32 mouse cellular contexts compared by ENCODE assay signal in genomic region chr6:86678341-86678740, GRCm38 (mm10). TPM values are rescaled to one million over a fixed set of nuclear protein-coding genes. Genes with fewer than 3 reads are reported as not detected.
DNase-seq lines count a peak whose midpoint lies in the region; ATAC-seq and TF ChIP-seq lines count a peak whose summit lies in the region.
"Had no signal": no experiment of that assay in that cellular context is flagged by ENCODE, and none has a peak within 500 bp of the region (broad histone marks: within the 10 kb centered on the region; RNA-seq: fewer than 3 reads in every experiment).

No protein-coding gene starts in this region.

- H3K4me2 ChIP-seq in midbrain, embryonic 11.5 days = no peak overlapping the region
- no peak overlapping the region for H3K4me2 ChIP-seq in midbrain, postnatal 0 days (ENCODE audit: low read depth, low read length, poor library complexity, severe bottlenecking)
- no peak overlapping the region for H3K4me2 ChIP-seq in heart, embryonic 11.5 days
- H3K4me2 ChIP-seq: embryonic facial prominence, embryonic 12.5 days; forebrain, embryonic 15.5 days; hindbrain, embryonic 12.5 days; limb, embryonic 15.5 days; liver, embryonic 13.5 days; neural tube, embryonic 12.5 days had no signal

- 87% methylated on average over 6 of the region's 6 CpGs for WGBS in midbrain, embryonic 11.5 days
- WGBS in midbrain, postnatal 0 days = 88% methylated on average over 6 of the region's 6 CpGs
- WGBS in heart, embryonic 11.5 days (ENCODE audit: insufficient replicate concordance) = 91% methylated on average over 6 of the region's 6 CpGs

- no peak overlapping the region for H3K4me3 ChIP-seq in midbrain, embryonic 11.5 days (ENCODE audit: low read depth, low read length)
- H3K4me3 ChIP-seq in midbrain, postnatal 0 days (ENCODE audit: low read depth, low read length) = no peak overlapping the region
- no peak overlapping the region for H3K4me3 ChIP-seq in heart, embryonic 11.5 days (ENCODE audit: low read depth, low read length)
- H3K4me3 ChIP-seq: embryonic facial prominence, embryonic 12.5 days; forebrain, embryonic 15.5 days; heart, embryonic 10.5 days; hindbrain, embryonic 12.5 days; limb, embryonic 10.5 days; limb, embryonic 15.5 days; liver, embryonic 13.5 days; megakaryocyte, embryonic 14.5 days; neural tube, embryonic 12.5 days had no signal

- no peak for TF ChIP-seq CTCF in midbrain, postnatal 0 days (IDR thresholded peaks at IDR 0.05)

- H3K36me3 ChIP-seq in midbrain, embryonic 11.5 days (ENCODE audit: control insufficient read depth, insufficient read depth, low read length) = peaks cover 20% of the 10 kb centered on the region
- peaks cover 56% of the 10 kb centered on the region for H3K36me3 ChIP-seq in midbrain, postnatal 0 days (ENCODE audit: insufficient read depth, low read length)
- peaks cover 38% of the 10 kb centered on the region for H3K36me3 ChIP-seq in heart, embryonic 11.5 days (ENCODE audit: control insufficient read depth, insufficient read depth, low read length)

- H3K4me1 ChIP-seq in midbrain, embryonic 11.5 days (ENCODE audit: control insufficient read depth, insufficient read depth, low read length) = no peaks in the 10 kb centered on the region
- H3K4me1 ChIP-seq in midbrain, postnatal 0 days (ENCODE audit: insufficient read depth, low read length) = no peaks in the 10 kb centered on the region
- H3K4me1 ChIP-seq in heart, embryonic 11.5 days (ENCODE audit: control insufficient read depth, insufficient read depth, low read length) = no peaks in the 10 kb centered on the region

- H3K9ac ChIP-seq in midbrain, embryonic 11.5 days (ENCODE audit: low read length) = no peak overlapping the region
- no peak overlapping the region for H3K9ac ChIP-seq in midbrain, postnatal 0 days (replicated peaks; ENCODE audit: low read length, poor library complexity, severe bottlenecking)
- H3K9ac ChIP-seq in heart, embryonic 11.5 days (ENCODE audit: low read depth, low read length) = no peak overlapping the region
- H3K9ac ChIP-seq: embryonic facial prominence, embryonic 12.5 days; forebrain, embryonic 15.5 days; hindbrain, embryonic 12.5 days; limb, embryonic 15.5 days; liver, embryonic 13.5 days; neural tube, embryonic 12.5 days had no signal

- H3K27ac ChIP-seq in midbrain, embryonic 11.5 days (ENCODE audit: low read depth, low read length) = no peak overlapping the region
- H3K27ac ChIP-seq in midbrain, postnatal 0 days (ENCODE audit: low read depth, low read length) = no peak overlapping the region
- H3K27ac ChIP-seq in heart, embryonic 11.5 days (ENCODE audit: low read depth, low read length) = no peak overlapping the region
- H3K27ac ChIP-seq: embryonic facial prominence, embryonic 12.5 days; forebrain, embryonic 15.5 days; heart, embryonic 10.5 days; hindbrain, embryonic 12.5 days; limb, embryonic 10.5 days; limb, embryonic 15.5 days; liver, embryonic 13.5 days; neural tube, embryonic 12.5 days had no signal

- H3K27me3 ChIP-seq in midbrain, embryonic 11.5 days (ENCODE audit: control insufficient read depth, insufficient read depth, low read length) = no peaks in the 10 kb centered on the region
- no peaks in the 10 kb centered on the region for H3K27me3 ChIP-seq in midbrain, postnatal 0 days (ENCODE audit: insufficient read depth, low read length)
- H3K27me3 ChIP-seq in heart, embryonic 11.5 days (ENCODE audit: control insufficient read depth, insufficient read depth, low read length) = no peaks in the 10 kb centered on the region
- H3K27me3 ChIP-seq: embryonic facial prominence, embryonic 12.5 days; forebrain, embryonic 15.5 days; hindbrain, embryonic 12.5 days; limb, embryonic 15.5 days; liver, embryonic 13.5 days; megakaryocyte, embryonic 14.5 days; neural tube, embryonic 12.5 days had no signal

- no peaks in the 10 kb centered on the region for H3K9me3 ChIP-seq in midbrain, embryonic 11.5 days (ENCODE audit: control insufficient read depth, low read length)
- no peaks in the 10 kb centered on the region for H3K9me3 ChIP-seq in midbrain, postnatal 0 days (ENCODE audit: low read length)
- no peaks in the 10 kb centered on the region for H3K9me3 ChIP-seq in heart, embryonic 11.5 days (replicated peaks; ENCODE audit: control insufficient read depth, low read length)
- H3K9me3 ChIP-seq: embryonic facial prominence, embryonic 12.5 days; forebrain, embryonic 15.5 days; G1E; heart, embryonic 10.5 days; hindbrain, embryonic 12.5 days; limb, embryonic 10.5 days; limb, embryonic 15.5 days; liver, embryonic 13.5 days; megakaryocyte, embryonic 14.5 days; neural tube, embryonic 12.5 days had no signal

- ATAC-seq in midbrain, embryonic 11.5 days (ENCODE audit: low FRiP score) = no peak
- no peak for ATAC-seq in midbrain, postnatal 0 days (ENCODE audit: low FRiP score)
- no peak for ATAC-seq in heart, embryonic 11.5 days (replicated peaks; ENCODE audit: insufficient number of reproducible peaks, low FRiP score, low TSS enrichment)
- ATAC-seq in cerebellum, adult (ENCODE audit: insufficient number of reproducible peaks, low FRiP score, low TSS enrichment) = no peak
- ATAC-seq: forebrain, embryonic 15.5 days; intestine, postnatal 0 days; lung, postnatal 0 days had no signal

- DNase-seq in midbrain, embryonic 11.5 days (ENCODE audit: low spot score, missing footprints) = peak; percentile 81
- no peak for DNase-seq in midbrain, postnatal 0 days (ENCODE audit: low spot score)
- DNase-seq in kidney, adult 9 months = peak; percentile 85
- peak; percentile 55 for DNase-seq in kidney, postnatal 10 days
- peak; percentile 42 for DNase-seq in mesoderm, embryonic 11.5 days (ENCODE audit: low read depth, low spot score)
- DNase-seq in urinary bladder, postnatal 4 days (ENCODE audit: low spot score in 2 of 2) = no peak
- DNase-seq: adrenal gland, postnatal 10 days; cerebellum, adult 11 months; cerebellum, adult 9-10 months; cerebellum, postnatal 36 days; gastrocnemius, postnatal 14 days; heart, adult 11 months; heart, postnatal 36 days; liver, embryonic 13.5 days; lung, adult 18-20 months; lung, postnatal 4 days; midbrain, embryonic 14.5 days; right cerebral cortex, adult 18-20 months; thymus, postnatal 4 days had no signal

RNA-seq across cellular contexts. Expression of gene Snrnp27, which starts 6.0 kb away (rescaled TPM):
- 137 and 160 TPM in 2 replicates for polyA plus RNA-seq in midbrain, embryonic 11.5 days (2014; fragmentation: Nextera tagmentation; extraction: Ambion mirVana)
- total RNA-seq in midbrain, postnatal 0 days (2014; rRNA removed) = 33.4 and 43.1 TPM in 2 replicates
- 112 and 113 TPM in 2 replicates for polyA plus RNA-seq in midbrain, postnatal 0 days (2015; fragmentation: Nextera tagmentation; extraction: Ambion mirVana)
- 97.6 and 109 TPM in 2 replicates for polyA plus RNA-seq in heart, embryonic 11.5 days (2014; fragmentation: Nextera tagmentation; extraction: Ambion mirVana)

RNA-seq across cellular contexts. Expression of gene Mxd1, which starts 9.4 kb away (rescaled TPM):
- polyA plus RNA-seq in midbrain, embryonic 11.5 days (2014; fragmentation: Nextera tagmentation; extraction: Ambion mirVana) = 16.7 and 18.4 TPM in 2 replicates
- 12.7 and 16.1 TPM in 2 replicates for total RNA-seq in midbrain, postnatal 0 days (2014; rRNA removed)
- 12.8 and 13.1 TPM in 2 replicates for polyA plus RNA-seq in midbrain, postnatal 0 days (2015; fragmentation: Nextera tagmentation; extraction: Ambion mirVana)
- 9.5 and 12.6 TPM in 2 replicates for polyA plus RNA-seq in heart, embryonic 11.5 days (2014; fragmentation: Nextera tagmentation; extraction: Ambion mirVana)

RNA-seq across cellular contexts. Expression of gene Asprv1, which starts 50.4 kb away (rescaled TPM):
- 0.37 and 0.68 TPM in 2 replicates for polyA plus RNA-seq in midbrain, embryonic 11.5 days (2014; fragmentation: Nextera tagmentation; extraction: Ambion mirVana)
- 2.0 and 4.2 TPM in 2 replicates for total RNA-seq in midbrain, postnatal 0 days (2014; rRNA removed)
- 1.1 and 1.2 TPM in 2 replicates for polyA plus RNA-seq in midbrain, postnatal 0 days (2015; fragmentation: Nextera tagmentation; extraction: Ambion mirVana)
- polyA plus RNA-seq in heart, embryonic 11.5 days (2014; fragmentation: Nextera tagmentation; extraction: Ambion mirVana) = not detected in 2 replicates
- total RNA-seq: heart, postnatal 36 days had no signal
- polyA plus RNA-seq: G1E had no signal

RNA-seq across cellular contexts. Expression of gene Gmcl1, which starts 54.8 kb away (rescaled TPM):
- 42.4 and 46.3 TPM in 2 replicates for polyA plus RNA-seq in midbrain, embryonic 11.5 days (2014; fragmentation: Nextera tagmentation; extraction: Ambion mirVana)
- total RNA-seq in midbrain, postnatal 0 days (2014; rRNA removed) = 18.0 and 26.7 TPM in 2 replicates
- polyA plus RNA-seq in midbrain, postnatal 0 days (2015; fragmentation: Nextera tagmentation; extraction: Ambion mirVana) = 18.7 and 22.4 TPM in 2 replicates
- polyA plus RNA-seq in heart, embryonic 11.5 days (2014; fragmentation: Nextera tagmentation; extraction: Ambion mirVana) = 18.5 and 22.2 TPM in 2 replicates

Comparison
In these comparisons a context has a peak if more than half of its experiments do, and no peak if none do; other contexts are left out.
1. DNase-seq: peak in midbrain, embryonic 11.5 days (single experiment), kidney, adult 9 months (single experiment), kidney, postnatal 10 days (single experiment) and mesoderm, embryonic 11.5 days (single experiment); none in midbrain, postnatal 0 days (single experiment) and urinary bladder, postnatal 4 days (0 of 2).